Mouse (Mus musculus) myocyte (in vitro differentiated cells): ENCODE results near the gene S1pr2. TPM values are rescaled to one million over a fixed set of nuclear protein-coding genes. Genes with fewer than 3 reads are reported as not detected.

Source experiments
- H3K27me3 ChIP-seq: one replicate; pipeline ENCODE4 v1.6.1; 2011; ENCODE audit not compliant: control insufficient read depth, insufficient read depth, insufficient read length
- H3K36me3 ChIP-seq: one replicate; pipeline ENCODE4 v1.6.1; 2011; ENCODE audit not compliant: control insufficient read depth, insufficient read depth
- H3K4me2 ChIP-seq: one replicate; pipeline ENCODE4 v1.6.1; 2011; ENCODE audit warnings: low read depth, control low read depth
- H3K4me3 ChIP-seq: one replicate; pipeline ENCODE4 v1.5.1; 2011; ENCODE audit warnings: mild to moderate bottlenecking, control low read depth, moderate library complexity
- H3K79me2 ChIP-seq: one replicate; pipeline ENCODE4 v1.6.1; 2011; ENCODE audit not compliant: control insufficient read depth, insufficient read depth
- H3ac ChIP-seq: one replicate; pipeline ENCODE4 v1.6.1; 2011; ENCODE audit not compliant: control insufficient read depth, insufficient read length
- CEBPB ChIP-seq: IDR thresholded peaks from 2 replicates; pipeline ENCODE4 v1.6.1; 2011; ENCODE audit warnings: mild to moderate bottlenecking, moderate library complexity; ENCODE audit not compliant: poor library complexity, insufficient read depth, severe bottlenecking
- E2F4 ChIP-seq: IDR thresholded peaks from one replicate; pipeline ENCODE4 v1.6.1; 2011; ENCODE audit warnings: mild to moderate bottlenecking, control low read depth, moderate library complexity; ENCODE audit not compliant: insufficient read depth
- MAX ChIP-seq: IDR thresholded peaks from one replicate; pipeline ENCODE4 v1.6.1; 2011; ENCODE audit warnings: low read depth, mild to moderate bottlenecking, control low read depth
- MYOD1 ChIP-seq, 3 experiments: IDR thresholded peaks; one replicate each; pipeline ENCODE4 v1.6.1; 2011; ENCODE audit warnings: control low read depth in 2 of 3, low read depth in 2 of 3, mild to moderate bottlenecking in 2 of 3, moderate library complexity in 1 of 3; ENCODE audit not compliant: insufficient read length in 2 of 3, control insufficient read depth in 1 of 3
- MYOG ChIP-seq, 3 experiments: IDR thresholded peaks; one replicate each; pipeline ENCODE4 v1.6.1; 2011; ENCODE audit warnings: control low read depth in 2 of 3, low read depth in 2 of 3, mild to moderate bottlenecking in 2 of 3; ENCODE audit not compliant: insufficient read length in 2 of 3, control insufficient read depth in 1 of 3, insufficient read depth in 1 of 3
- POLR2A ChIP-seq: IDR thresholded peaks from one replicate; pipeline ENCODE4 v1.6.1; 2011; ENCODE audit warnings: low read depth, mild to moderate bottlenecking, control low read depth, moderate library complexity; ENCODE audit not compliant: insufficient read length
- POLR2AphosphoS2 ChIP-seq: IDR thresholded peaks from one replicate; pipeline ENCODE4 v1.6.1; 2011; ENCODE audit warnings: low read depth, control low read depth; ENCODE audit not compliant: insufficient read length
- REST ChIP-seq: IDR thresholded peaks from one replicate; pipeline ENCODE4 v1.6.1; 2011; ENCODE audit warnings: mild to moderate bottlenecking, control low read depth, moderate library complexity; ENCODE audit not compliant: insufficient read depth, insufficient read length
- SRF ChIP-seq: IDR thresholded peaks from one replicate; pipeline ENCODE4 v1.6.1; 2011; ENCODE audit warnings: low read depth; ENCODE audit not compliant: control insufficient read depth, insufficient read length
- TCF12 ChIP-seq: IDR thresholded peaks from one replicate; pipeline ENCODE4 v1.6.1; 2011; ENCODE audit warnings: mild to moderate bottlenecking, control low read depth; ENCODE audit not compliant: poor library complexity, insufficient read depth, severe bottlenecking
- TCF3 ChIP-seq: IDR thresholded peaks from one replicate; pipeline ENCODE4 v1.6.1; 2011; ENCODE audit warnings: low read depth, control low read depth; ENCODE audit not compliant: insufficient read length
- USF1 ChIP-seq: IDR thresholded peaks from one replicate; pipeline ENCODE4 v1.6.1; 2011; ENCODE audit warnings: low read depth, mild to moderate bottlenecking, control low read depth, moderate library complexity
- polyA plus RNA-seq: library from polyadenylated mRNA; unstranded; fragments of >200 nt; fragmentation: generic; extraction: Trizol; gene quantifications from one replicate; pipeline ENCODE4 v1.2.1, GENCODE M21; 2012; ENCODE audit warnings: missing spikeins

Gene S1pr2
- polyA plus RNA-seq, 1 experiment = 5.5 TPM

DNA sequence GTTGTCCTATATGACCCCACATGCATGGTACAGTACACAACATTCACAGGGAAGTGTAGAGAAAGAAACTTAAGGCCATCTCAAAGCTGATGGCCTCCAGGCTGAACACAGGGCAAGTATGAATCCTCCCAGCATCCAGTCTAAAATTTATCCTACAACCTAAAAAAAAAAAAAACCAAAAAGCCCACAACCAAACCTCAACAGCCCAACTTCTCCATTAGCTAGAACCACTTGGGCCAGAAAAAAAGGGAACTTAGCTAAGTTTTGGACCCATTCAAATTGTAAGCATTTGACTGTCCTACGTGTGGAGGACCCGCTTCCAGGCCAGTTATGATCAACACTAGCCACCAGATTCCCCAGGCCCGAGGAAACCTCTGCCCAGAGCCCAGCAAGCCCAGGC lies 53.3 kb downstream of the S1pr2 start:
- Histone ChIP-seq H3ac (no peak overlapping the region), H3K4me3 (no peak overlapping the region), H3K4me2 (no peak overlapping the region), H3K36me3 (peaks cover 12% of the 10 kb centered on the region), H3K79me2 (no peaks in the 10 kb centered on the region), H3K27me3 (no peaks in the 10 kb centered on the region)
- TF ChIP-seq MAX (no peak), SRF (no peak), TCF3 (no peak), POLR2A (no peak), E2F4 (no peak), CEBPB (no peak), USF1 (no peak), MYOD1 (IDR thresholded peaks at IDR 0.05; ENCODE audit: control insufficient read depth in 1 of 3, insufficient read length in 2 of 3, low read depth in 2 of 3) (no peak), POLR2AphosphoS2 (no peak), MYOG (IDR thresholded peaks at IDR 0.05; ENCODE audit: control insufficient read depth in 1 of 3, insufficient read depth in 1 of 3, insufficient read length in 2 of 3, low read depth in 2 of 3) (no peak), REST (no peak), TCF12 (no peak)

DNA sequence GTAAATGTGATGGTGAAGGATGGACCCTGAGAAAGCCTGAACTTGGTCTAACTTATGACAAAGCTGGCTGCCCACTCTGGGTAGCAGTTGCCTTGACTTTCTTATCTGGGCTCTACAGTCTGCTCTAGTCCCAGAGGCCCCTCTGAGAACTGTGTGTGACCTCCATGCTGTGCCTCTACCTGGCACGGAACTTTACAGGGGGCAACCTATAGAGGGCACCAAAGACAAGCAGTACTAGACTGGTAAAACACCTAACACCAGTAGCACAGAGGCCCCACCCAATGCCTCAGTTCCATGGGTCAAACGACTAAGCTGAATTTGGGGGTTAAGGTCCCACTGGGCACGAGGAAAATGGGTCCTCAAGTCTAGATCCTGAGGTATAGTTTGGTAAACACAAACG lies 60.4 kb downstream of the S1pr2 start:
- Histone ChIP-seq H3K36me3 (peaks cover 3% of the 10 kb centered on the region), H3K4me3 (no peak overlapping the region), H3K79me2 (no peaks in the 10 kb centered on the region), H3ac (no peak overlapping the region), H3K27me3 (no peaks in the 10 kb centered on the region), H3K4me2 (no peak overlapping the region)
- TF ChIP-seq MYOG (IDR thresholded peaks at IDR 0.05; ENCODE audit: control insufficient read depth in 1 of 3, insufficient read depth in 1 of 3, insufficient read length in 2 of 3, low read depth in 2 of 3) = no peak
- no peak for TF ChIP-seq TCF12
- no peak for TF ChIP-seq REST
- TF ChIP-seq POLR2A = no peak
- TF ChIP-seq E2F4 = no peak
- no peak for TF ChIP-seq SRF
- TF ChIP-seq POLR2AphosphoS2 = no peak
- no peak for TF ChIP-seq USF1
- TF ChIP-seq CEBPB = no peak
- no peak for TF ChIP-seq MYOD1 (IDR thresholded peaks at IDR 0.05; ENCODE audit: control insufficient read depth in 1 of 3, insufficient read length in 2 of 3, low read depth in 2 of 3)
- TF ChIP-seq TCF3 = no peak
- TF ChIP-seq MAX = no peak

Other genes starting within 250 kb of the S1pr2 start
- gene Olfm2, start 230.4 kb downstream of the S1pr2 start, polyA plus RNA-seq = 0.11 TPM
- gene Col5a3, start 161.7 kb downstream of the S1pr2 start, polyA plus RNA-seq = 70.3 TPM
- gene Rdh8, start 158.3 kb downstream of the S1pr2 start, polyA plus RNA-seq = not detected
- gene A230050P20Rik, start 108.1 kb downstream of the S1pr2 start, polyA plus RNA-seq = 4.6 TPM
- 12.6 TPM for gene Angptl6, start 97.1 kb downstream of the S1pr2 start, polyA plus RNA-seq
- gene Ppan, start 88.6 kb downstream of the S1pr2 start, polyA plus RNA-seq = 44.3 TPM
- gene Eif3g, start 78.2 kb downstream of the S1pr2 start, polyA plus RNA-seq = 202 TPM
- gene Dnmt1, start 16.9 kb downstream of the S1pr2 start, polyA plus RNA-seq = 22.1 TPM
- 110 TPM for gene Mrpl4, start 26.0 kb upstream of the S1pr2 start, polyA plus RNA-seq
- 0.06 TPM for gene Icam1, start 39.2 kb upstream of the S1pr2 start, polyA plus RNA-seq
- gene Icam4, start 52.6 kb upstream of the S1pr2 start, polyA plus RNA-seq = 0.73 TPM
- gene Icam5, start 55.3 kb upstream of the S1pr2 start, polyA plus RNA-seq = 0.25 TPM
- 0.26 TPM for gene Zglp1, start 90.3 kb upstream of the S1pr2 start, polyA plus RNA-seq
- 0.42 TPM for gene Gm49373, start 96.3 kb upstream of the S1pr2 start, polyA plus RNA-seq
- 75.0 TPM for gene Fdx1l, start 96.8 kb upstream of the S1pr2 start, polyA plus RNA-seq
- gene Gm38431, start 115.2 kb upstream of the S1pr2 start, polyA plus RNA-seq = 2.2 TPM
- gene Raver1, start 115.2 kb upstream of the S1pr2 start, polyA plus RNA-seq = 24.6 TPM
- gene Tyk2, start 154.5 kb upstream of the S1pr2 start, polyA plus RNA-seq = 11.4 TPM
- gene Cdc37, start 173.2 kb upstream of the S1pr2 start, polyA plus RNA-seq = 288 TPM
- 3.6 TPM for gene Pde4a, start 188.9 kb upstream of the S1pr2 start, polyA plus RNA-seq